In genomic region chr16:17251539-17251938, GRCm38 (mm10) we compare ENCODE assay signal across 9 mouse cellular contexts. TPM values are rescaled to one million over a fixed set of nuclear protein-coding genes. Genes with fewer than 3 reads are reported as not detected.
DNase-seq lines count a peak whose midpoint lies in the region; ATAC-seq and TF ChIP-seq lines count a peak whose summit lies in the region.
"Had no signal": no experiment of that assay in that cellular context is flagged by ENCODE, and none has a peak within 500 bp of the region (broad histone marks: within the 10 kb centered on the region; RNA-seq: fewer than 3 reads in every experiment).

No protein-coding gene starts in this region.

- WGBS in neural tube, embryonic 15.5 days: 61% methylated on average over 3 of the region's 3 CpGs

- peaks cover 36 to 63% of the 10 kb centered on the region in 2 experiments for H3K4me1 ChIP-seq in MEL (ENCODE audit: control insufficient read depth in 1 of 2, insufficient read depth in 2 of 2, low read length in 2 of 2)
- H3K4me1 ChIP-seq in neural tube, embryonic 15.5 days: peaks cover 35% of the 10 kb centered on the region

- peak overlapping the region; percentile 97 for H3K27ac ChIP-seq in MEL (ENCODE audit: control insufficient read depth, low read depth, low read length)
- no peak overlapping the region for H3K27ac ChIP-seq in neural tube, embryonic 15.5 days (replicated peaks)

- ATAC-seq in neural tube, embryonic 15.5 days (ENCODE audit: low FRiP score): no peak
- no peak for ATAC-seq in monocyte, adult 5-6 weeks (replicated peaks; ENCODE audit: insufficient number of reproducible peaks, low FRiP score, low TSS enrichment, poor library complexity, severe bottlenecking)

- no peak overlapping the region for H3K4me2 ChIP-seq in neural tube, embryonic 15.5 days

- H3K9ac ChIP-seq in MEL (ENCODE audit: control insufficient read depth, low read depth, low read length, poor library complexity, severe bottlenecking): peak overlapping the region; percentile 64
- H3K9ac ChIP-seq in neural tube, embryonic 15.5 days (replicated peaks): no peak overlapping the region

- peak; percentile 62 to 82 for DNase-seq in heart, adult 18-20 months
- DNase-seq in heart, adult 8-10 months (ENCODE audit: low spot score): no peak
- peak; percentile 74 for DNase-seq in MEL (ENCODE audit: low read depth, low spot score)
- DNase-seq in cerebellum, adult 9-11 months: peak; percentile 78
- DNase-seq in kidney, postnatal 14 days: peak; percentile 93
- DNase-seq in lung, postnatal 25 days (ENCODE audit: low spot score): peak; percentile 77

- H3K27me3 ChIP-seq in MEL (ENCODE audit: control insufficient read depth in 1 of 2, insufficient read depth in 2 of 2, low read length in 2 of 2): no peaks in the 10 kb centered on the region
- H3K27me3 ChIP-seq in neural tube, embryonic 15.5 days (replicated peaks): no peaks in the 10 kb centered on the region
- H3K27me3 ChIP-seq: CH12.LX had no signal

- TF ChIP-seq RAD21 in MEL (IDR thresholded peaks at IDR 0.05; ENCODE audit: low read depth, low read length): no peak

- no peak for TF ChIP-seq CTCF in MEL (IDR thresholded peaks at IDR 0.05 in 2 of 3, conservative IDR thresholded peaks at IDR 0.05 in 1 of 3; ENCODE audit: control insufficient read depth in 1 of 3, insufficient read depth in 1 of 3, low read depth in 2 of 3, low read length in 3 of 3, poor library complexity in 1 of 3, severe bottlenecking in 1 of 3)

- no peaks in the 10 kb centered on the region for H3K9me3 ChIP-seq in MEL (replicated peaks; ENCODE audit: insufficient read depth, low read length)
- no peaks in the 10 kb centered on the region for H3K9me3 ChIP-seq in neural tube, embryonic 15.5 days (replicated peaks)

- H3K79me2 ChIP-seq in MEL (ENCODE audit: control insufficient read depth, insufficient read depth, low read length, poor library complexity): peaks cover 20% of the 10 kb centered on the region

- TF ChIP-seq EP300 in MEL (IDR thresholded peaks at IDR 0.05; ENCODE audit: low read depth in 1 of 2, low read length in 2 of 2): peak in 1 of 2 experiments; percentile 32; a peak in 1 of 4 replicates

- H3K4me3 ChIP-seq in MEL (ENCODE audit: control insufficient read depth in 1 of 2, insufficient read depth in 1 of 2, low read depth in 2 of 2, low read length in 2 of 2): peak overlapping the region; percentile 19 to 29
- H3K4me3 ChIP-seq in neural tube, embryonic 15.5 days (replicated peaks): no peak overlapping the region

- H3K36me3 ChIP-seq in MEL (ENCODE audit: control insufficient read depth in 1 of 2, insufficient read depth in 2 of 2, low read length in 2 of 2): peaks cover 0 to 53% of the 10 kb centered on the region in 2 experiments; a peak in 2 of 4 replicates
- peaks cover 6% of the 10 kb centered on the region; the same call in 1 of the 2 replicates for H3K36me3 ChIP-seq in neural tube, embryonic 15.5 days

- no peak for TF ChIP-seq POLR2A in MEL (IDR thresholded peaks at IDR 0.05; ENCODE audit: control insufficient read depth in 1 of 2, insufficient read depth in 1 of 2, low read depth in 1 of 2, low read length in 2 of 2, poor library complexity in 1 of 2)

TF ChIP-seq in MEL, 35 proteins besides CTCF, POLR2A, EP300 and RAD21:
- TF ChIP-seq ZNF384 (IDR thresholded peaks at IDR 0.05; ENCODE audit: low read depth, low read length) (no peak), CHD1 (IDR thresholded peaks at IDR 0.05; ENCODE audit: low read depth, low read length) (0 out of 2 replicates have a peak, but pooled peaks have one; percentile 10), BHLHE40 (IDR thresholded peaks at IDR 0.05; ENCODE audit: borderline replicate concordance, low read depth, low read length) (no peak), ELF1 (IDR thresholded peaks at IDR 0.05; ENCODE audit: low read depth, low read length) (no peak), MAX (IDR thresholded peaks at IDR 0.05; ENCODE audit: low read length) (no peak), ZC3H11A (IDR thresholded peaks at IDR 0.05; ENCODE audit: low read depth, low read length) (no peak), TAL1 (IDR thresholded peaks at IDR 0.05; ENCODE audit: low read length) (no peak), ETS1 (IDR thresholded peaks at IDR 0.05; ENCODE audit: low read depth, low read length) (0 out of 2 replicates have a peak, but pooled peaks have one; percentile 46), E2F4 (IDR thresholded peaks at IDR 0.05; ENCODE audit: borderline replicate concordance, low read depth, low read length) (no peak), TCF12 (IDR thresholded peaks at IDR 0.05; ENCODE audit: low read depth, low read length) (peak; percentile 30; the same call in 1 of the 2 replicates), MAFK (IDR thresholded peaks at IDR 0.05; ENCODE audit: borderline replicate concordance, low read depth, low read length) (no peak), SIN3A (IDR thresholded peaks at IDR 0.05; ENCODE audit: low read length) (no peak), RCOR1 (IDR thresholded peaks at IDR 0.05; ENCODE audit: low read depth, low read length) (no peak), MYB (IDR thresholded peaks at IDR 0.05; ENCODE audit: low read depth, low read length) (no peak), JUND (IDR thresholded peaks at IDR 0.05; ENCODE audit: low read depth, low read length) (no peak), MYC (IDR thresholded peaks at IDR 0.05; ENCODE audit: low read depth, low read length) (no peak), USF1 (IDR thresholded peaks at IDR 0.05; ENCODE audit: low read depth, low read length) (no peak), GABPA (IDR thresholded peaks at IDR 0.05; ENCODE audit: low read depth, low read length) (no peak)

RNA-seq across cellular contexts. Expression of gene Hic2, which starts 18.2 kb away (rescaled TPM):
- 1 to 10 TPM; 1.3 to 1.5 TPM for total RNA-seq in heart, adult 18-20 months (2021)
- total RNA-seq in heart, adult 8-10 months (2022): 1 to 10 TPM; 1.4 to 2.2 (median 1.9) TPM
- total RNA-seq in MEL (2012; rRNA removed): 5.8 and 5.9 TPM in 2 replicates
- polyA plus RNA-seq in MEL (2012; ENCODE audit: insufficient read depth in 1 of 2, insufficient read length in 2 of 2, low read depth in 1 of 2, low replicate concordance in 2 of 2, missing spikeins in 1 of 2): 1 to 10 TPM in 1 of 2 experiments, not detected in 1; 9.5 TPM
- polyA plus RNA-seq in neural tube, embryonic 15.5 days (2015; fragmentation: Nextera tagmentation; extraction: Ambion mirVana): 6.7 and 7.4 TPM in 2 replicates
- total RNA-seq in monocyte, adult 5-6 weeks (2017): 2.3 to 8.0 TPM (median 7.2 TPM) in 3 replicates

RNA-seq across cellular contexts. Expression of gene Tmem191c, which starts 24.3 kb away (rescaled TPM):
- total RNA-seq in heart, adult 18-20 months (2021): 1 to 10 TPM; 1.2 to 1.6 TPM
- 1 to 10 TPM; 1.2 to 2.7 (median 1.7) TPM for total RNA-seq in heart, adult 8-10 months (2022)
- total RNA-seq in MEL (2012; rRNA removed): 2.6 and 3.3 TPM in 2 replicates
- polyA plus RNA-seq in MEL (2012; ENCODE audit: insufficient read depth in 1 of 2, insufficient read length in 2 of 2, low read depth in 1 of 2, low replicate concordance in 2 of 2, missing spikeins in 1 of 2): 1 to 10 TPM in 1 of 2 experiments, not detected in 1; 7.5 TPM
- polyA plus RNA-seq in neural tube, embryonic 15.5 days (2015; fragmentation: Nextera tagmentation; extraction: Ambion mirVana): 87.0 and 112 TPM in 2 replicates
- 5.1 to 12.9 TPM (median 8.6 TPM) in 3 replicates for total RNA-seq in monocyte, adult 5-6 weeks (2017)

RNA-seq across cellular contexts. Expression of gene Rimbp3, which starts 43.1 kb away (rescaled TPM):
- under 1 TPM; 0.07 to 0.26 TPM for total RNA-seq in heart, adult 18-20 months (2021)
- total RNA-seq in heart, adult 8-10 months (2022): under 1 TPM in 3 of 4 experiments, not detected in 1; 0.14 to 0.44 (median 0.22) TPM
- total RNA-seq in MEL (2012; rRNA removed): 0.36 and 0.62 TPM in 2 replicates
- polyA plus RNA-seq in MEL (2012; ENCODE audit: insufficient read depth in 1 of 2, insufficient read length in 2 of 2, low read depth in 1 of 2, low replicate concordance in 2 of 2, missing spikeins in 1 of 2): under 1 TPM in 1 of 2 experiments, not detected in 1; 0.35 TPM
- polyA plus RNA-seq in neural tube, embryonic 15.5 days (2015; fragmentation: Nextera tagmentation; extraction: Ambion mirVana): 1.9 and 2.1 TPM in 2 replicates
- 0.10 to 0.19 TPM in 2 of 3 replicates, not detected in the other for total RNA-seq in monocyte, adult 5-6 weeks (2017)

RNA-seq across cellular contexts. Expression of gene Ube2l3, which starts 49.1 kb away (rescaled TPM):
- total RNA-seq in heart, adult 18-20 months (2021): 100 to 1,000 TPM; 116 to 120 TPM
- total RNA-seq in heart, adult 8-10 months (2022): 100 to 1,000 TPM; 107 to 119 (median 114) TPM
- total RNA-seq in MEL (2012; rRNA removed): 137 and 166 TPM in 2 replicates
- polyA plus RNA-seq in MEL (2012; ENCODE audit: insufficient read depth in 1 of 2, insufficient read length in 2 of 2, low read depth in 1 of 2, low replicate concordance in 2 of 2, missing spikeins in 1 of 2): 1,000 to 10,000 TPM in 1 of 2 experiments, 100 to 1,000 TPM in 1; 297 to 2,006 TPM
- 288 and 306 TPM in 2 replicates for polyA plus RNA-seq in neural tube, embryonic 15.5 days (2015; fragmentation: Nextera tagmentation; extraction: Ambion mirVana)
- 72.4 to 90.6 TPM (median 82.3 TPM) in 3 replicates for total RNA-seq in monocyte, adult 5-6 weeks (2017)
